Mouse (Mus musculus): ENCODE data around the gene Cobl. TPM values are rescaled to one million over a fixed set of nuclear protein-coding genes. Genes with fewer than 3 reads are reported as not detected.

Gene Cobl
- polyA plus RNA-seq (2012; rRNA removed): 15.4 and 16.6 TPM in 2 replicates

DNA sequence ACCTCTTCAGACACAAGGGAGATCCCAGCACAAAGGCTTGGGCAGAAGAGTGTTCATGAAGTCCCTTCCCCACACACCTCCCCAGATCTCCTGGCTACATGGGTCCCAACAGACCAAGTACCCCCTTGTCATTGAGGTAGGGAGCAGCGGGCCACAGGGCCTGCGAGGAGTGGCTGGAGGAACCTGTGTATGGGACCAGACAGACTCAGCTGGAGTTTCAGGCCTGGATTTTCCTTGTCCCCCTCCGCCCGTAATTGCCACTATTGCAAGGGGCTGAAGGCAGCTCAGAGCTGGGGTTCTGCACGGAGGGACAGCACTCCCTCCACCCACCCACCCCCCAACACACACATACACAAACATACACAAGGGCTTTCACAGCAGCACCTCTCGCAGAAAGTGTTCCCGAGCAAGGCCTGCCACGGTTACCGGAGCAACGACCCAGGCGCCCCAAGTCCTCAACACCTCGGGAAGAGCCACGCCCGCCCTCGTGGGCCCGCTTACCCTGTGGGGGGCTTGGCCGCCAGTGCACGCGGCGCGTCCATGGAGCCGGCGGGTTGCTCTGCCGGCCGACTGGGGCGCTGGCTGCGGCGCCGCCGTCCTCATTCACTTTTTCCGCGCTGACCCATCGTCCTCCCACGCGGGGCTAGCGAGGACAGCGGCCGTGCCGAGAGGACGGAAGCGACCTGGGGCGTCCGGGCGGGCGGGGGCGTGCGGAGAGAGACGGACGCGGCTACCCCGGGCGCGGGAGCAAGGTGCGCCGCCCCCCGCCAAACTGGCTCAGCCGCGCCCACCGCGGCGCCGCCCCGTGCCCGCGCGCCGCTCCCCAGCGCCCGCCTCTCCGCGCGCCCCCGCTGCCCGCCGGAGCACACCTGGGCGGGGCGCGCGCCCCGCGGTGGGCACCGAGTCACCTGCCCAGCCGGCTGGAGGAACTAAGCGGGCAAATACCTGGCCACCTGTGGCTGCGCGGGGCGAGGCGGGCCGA, at the start of gene Cobl:
Gene Cobl, minus strand, starts transcription at position 780 of the 982 bp plus-strand sequence.

